Comparison of ENCODE assay signal across 7 mouse cellular contexts in genomic region chr13:21401636-21402286, GRCm38 (mm10). TPM values are rescaled to one million over a fixed set of nuclear protein-coding genes. Genes with fewer than 3 reads are reported as not detected.
A peak's percentile ranks its signal among the peaks of the same experiment; 100 is the strongest.
DNase-seq lines count a peak whose midpoint lies in the region; ATAC-seq lines count a peak whose summit lies in the region.

No protein-coding gene starts in this region.

- WGBS in neural tube, embryonic 11.5 days = 16% methylated on average over 12 of the region's 12 CpGs
- WGBS in embryonic facial prominence, embryonic 12.5 days = 13% methylated on average over 12 of the region's 12 CpGs
- 10% methylated on average over 12 of the region's 12 CpGs for WGBS in intestine, embryonic 14.5 days
- WGBS in neural tube, embryonic 13.5 days = 22% methylated on average over 12 of the region's 12 CpGs

- H3K36me3 ChIP-seq in neural tube, embryonic 11.5 days (ENCODE audit: control insufficient read depth, insufficient read depth, low read length) = no peaks in the 10 kb centered on the region
- peaks cover 12% of the 10 kb centered on the region; the same call in 1 of the 2 replicates for H3K36me3 ChIP-seq in embryonic facial prominence, embryonic 12.5 days
- peaks cover 14% of the 10 kb centered on the region; the same call in 1 of the 2 replicates for H3K36me3 ChIP-seq in intestine, embryonic 14.5 days (ENCODE audit: control insufficient read depth, insufficient read depth, low read length)
- H3K36me3 ChIP-seq in neural tube, embryonic 13.5 days = peaks cover 29% of the 10 kb centered on the region

- no peaks in the 10 kb centered on the region for H3K9me3 ChIP-seq in neural tube, embryonic 11.5 days (ENCODE audit: control insufficient read depth, low read length)
- H3K9me3 ChIP-seq in embryonic facial prominence, embryonic 12.5 days = no peaks in the 10 kb centered on the region
- H3K9me3 ChIP-seq in intestine, embryonic 14.5 days (ENCODE audit: control insufficient read depth, low read length) = no peaks in the 10 kb centered on the region
- H3K9me3 ChIP-seq in neural tube, embryonic 13.5 days = no peaks in the 10 kb centered on the region

- H3K4me3 ChIP-seq in neural tube, embryonic 11.5 days (ENCODE audit: low read depth, low read length) = peak overlapping the region; percentile 76
- H3K4me3 ChIP-seq in embryonic facial prominence, embryonic 12.5 days = peak overlapping the region; percentile 84
- H3K4me3 ChIP-seq in intestine, embryonic 14.5 days (ENCODE audit: low read depth, low read length) = peak overlapping the region; percentile 83
- H3K4me3 ChIP-seq in neural tube, embryonic 13.5 days = peak overlapping the region; percentile 80

- peak overlapping the region; percentile 86 for H3K9ac ChIP-seq in neural tube, embryonic 11.5 days (ENCODE audit: low read length)
- peak overlapping the region; percentile 83 for H3K9ac ChIP-seq in embryonic facial prominence, embryonic 12.5 days
- H3K9ac ChIP-seq in intestine, embryonic 14.5 days (ENCODE audit: low read length) = peak overlapping the region; percentile 90
- H3K9ac ChIP-seq in neural tube, embryonic 13.5 days = peak overlapping the region; percentile 84

- H3K4me1 ChIP-seq in neural tube, embryonic 11.5 days (ENCODE audit: control insufficient read depth, insufficient read depth, low read length) = 0 out of 2 replicates have a peak, but pooled peaks cover 2% of the 10 kb centered on the region
- peaks cover 8% of the 10 kb centered on the region for H3K4me1 ChIP-seq in embryonic facial prominence, embryonic 12.5 days
- 0 out of 2 replicates have a peak, but pooled peaks cover 9% of the 10 kb centered on the region for H3K4me1 ChIP-seq in intestine, embryonic 14.5 days (replicated peaks; ENCODE audit: control insufficient read depth, insufficient read depth, low read length)
- peaks cover 29% of the 10 kb centered on the region for H3K4me1 ChIP-seq in neural tube, embryonic 13.5 days (replicated peaks)

- no peak for DNase-seq in neural tube, embryonic 11.5 days (ENCODE audit: low spot score)
- DNase-seq in neural tube, embryonic 10.5 days (ENCODE audit: extremely low spot score, low spot score) = no peak
- no peak for DNase-seq in intestine, embryonic 14.5 days (ENCODE audit: low spot score)
- DNase-seq in left cerebral cortex, adult 11 months (ENCODE audit: low spot score) = no peak
- DNase-seq in cerebellum, adult 8-10 months = no peak

- H3K4me2 ChIP-seq in neural tube, embryonic 11.5 days (ENCODE audit: low read depth) = peak overlapping the region; percentile 55
- H3K4me2 ChIP-seq in embryonic facial prominence, embryonic 12.5 days (replicated peaks) = peak overlapping the region; percentile 60
- peak overlapping the region; percentile 67 for H3K4me2 ChIP-seq in intestine, embryonic 14.5 days (ENCODE audit: low read length)
- H3K4me2 ChIP-seq in neural tube, embryonic 13.5 days = peak overlapping the region; percentile 65

- no peak overlapping the region; the same call in 1 of the 2 replicates for H3K27ac ChIP-seq in neural tube, embryonic 11.5 days (ENCODE audit: low read depth, low read length)
- peak overlapping the region; percentile 69 for H3K27ac ChIP-seq in embryonic facial prominence, embryonic 12.5 days
- H3K27ac ChIP-seq in intestine, embryonic 14.5 days (ENCODE audit: low read depth) = peak overlapping the region; percentile 64; the same call in 1 of the 2 replicates
- peak overlapping the region; percentile 70 for H3K27ac ChIP-seq in neural tube, embryonic 13.5 days (replicated peaks)

- no peaks in the 10 kb centered on the region for H3K27me3 ChIP-seq in neural tube, embryonic 11.5 days (ENCODE audit: control insufficient read depth, insufficient read depth, low read length)
- no peaks in the 10 kb centered on the region for H3K27me3 ChIP-seq in embryonic facial prominence, embryonic 12.5 days
- no peaks in the 10 kb centered on the region for H3K27me3 ChIP-seq in intestine, embryonic 14.5 days (replicated peaks; ENCODE audit: control insufficient read depth, insufficient read depth, low read length)
- H3K27me3 ChIP-seq in neural tube, embryonic 13.5 days = peaks cover 8% of the 10 kb centered on the region

- ATAC-seq in neural tube, embryonic 11.5 days (ENCODE audit: insufficient read depth, low FRiP score, low TSS enrichment) = peak; percentile 28; the same call in 1 of the 2 replicates
- no peak for ATAC-seq in embryonic facial prominence, embryonic 12.5 days (ENCODE audit: insufficient number of reproducible peaks, insufficient read depth, low FRiP score, low TSS enrichment)
- peak; percentile 42 for ATAC-seq in intestine, embryonic 14.5 days (replicated peaks; ENCODE audit: low FRiP score, low TSS enrichment, low read depth)
- ATAC-seq in neural tube, embryonic 13.5 days (ENCODE audit: low read depth) = peak; percentile 68; the same call in 1 of the 2 replicates

RNA-seq across cellular contexts. Expression of gene Zkscan3, which starts 0.8 kb away (rescaled TPM):
- polyA plus RNA-seq in neural tube, embryonic 11.5 days (2014; fragmentation: Nextera tagmentation; extraction: Ambion mirVana) = 79.8 and 84.7 TPM in 2 replicates
- 101 and 103 TPM in 2 replicates for polyA plus RNA-seq in embryonic facial prominence, embryonic 12.5 days (2016; fragmentation: Nextera tagmentation; extraction: Ambion mirVana)
- polyA plus RNA-seq in intestine, embryonic 14.5 days (2014; fragmentation: Nextera tagmentation; extraction: Ambion mirVana) = 72.2 and 74.6 TPM in 2 replicates
- 72.1 and 84.0 TPM in 2 replicates for polyA plus RNA-seq in neural tube, embryonic 13.5 days (2015; fragmentation: Nextera tagmentation; extraction: Ambion mirVana)

RNA-seq across cellular contexts. Expression of gene Pgbd1, which starts 39.1 kb away (rescaled TPM):
- 4.1 and 4.9 TPM in 2 replicates for polyA plus RNA-seq in neural tube, embryonic 11.5 days (2014; fragmentation: Nextera tagmentation; extraction: Ambion mirVana)
- polyA plus RNA-seq in embryonic facial prominence, embryonic 12.5 days (2016; fragmentation: Nextera tagmentation; extraction: Ambion mirVana) = 3.3 and 4.2 TPM in 2 replicates
- polyA plus RNA-seq in intestine, embryonic 14.5 days (2014; fragmentation: Nextera tagmentation; extraction: Ambion mirVana) = 2.7 and 3.2 TPM in 2 replicates
- 3.4 and 3.9 TPM in 2 replicates for polyA plus RNA-seq in neural tube, embryonic 13.5 days (2015; fragmentation: Nextera tagmentation; extraction: Ambion mirVana)

RNA-seq across cellular contexts. Expression of gene Zscan12, which starts 39.1 kb away (rescaled TPM):
- polyA plus RNA-seq in neural tube, embryonic 11.5 days (2014; fragmentation: Nextera tagmentation; extraction: Ambion mirVana) = 14.8 and 19.6 TPM in 2 replicates
- polyA plus RNA-seq in embryonic facial prominence, embryonic 12.5 days (2016; fragmentation: Nextera tagmentation; extraction: Ambion mirVana) = 17.4 and 19.2 TPM in 2 replicates
- 10.1 and 12.7 TPM in 2 replicates for polyA plus RNA-seq in intestine, embryonic 14.5 days (2014; fragmentation: Nextera tagmentation; extraction: Ambion mirVana)
- polyA plus RNA-seq in neural tube, embryonic 13.5 days (2015; fragmentation: Nextera tagmentation; extraction: Ambion mirVana) = 13.8 and 14.4 TPM in 2 replicates

RNA-seq across cellular contexts. Expression of gene Zscan26, which starts 51.8 kb away (rescaled TPM):
- polyA plus RNA-seq in neural tube, embryonic 11.5 days (2014; fragmentation: Nextera tagmentation; extraction: Ambion mirVana) = 14.9 and 17.5 TPM in 2 replicates
- polyA plus RNA-seq in embryonic facial prominence, embryonic 12.5 days (2016; fragmentation: Nextera tagmentation; extraction: Ambion mirVana) = 30.5 and 34.4 TPM in 2 replicates
- polyA plus RNA-seq in intestine, embryonic 14.5 days (2014; fragmentation: Nextera tagmentation; extraction: Ambion mirVana) = 23.0 and 29.7 TPM in 2 replicates
- 23.5 and 27.9 TPM in 2 replicates for polyA plus RNA-seq in neural tube, embryonic 13.5 days (2015; fragmentation: Nextera tagmentation; extraction: Ambion mirVana)

RNA-seq across cellular contexts. Expression of gene Olfr1367, which starts 55.1 kb away (rescaled TPM):
- not detected in 2 replicates for polyA plus RNA-seq in neural tube, embryonic 11.5 days (2014; fragmentation: Nextera tagmentation; extraction: Ambion mirVana)
- not detected in 2 replicates for polyA plus RNA-seq in embryonic facial prominence, embryonic 12.5 days (2016; fragmentation: Nextera tagmentation; extraction: Ambion mirVana)
- not detected in 2 replicates for polyA plus RNA-seq in intestine, embryonic 14.5 days (2014; fragmentation: Nextera tagmentation; extraction: Ambion mirVana)
- polyA plus RNA-seq in neural tube, embryonic 13.5 days (2015; fragmentation: Nextera tagmentation; extraction: Ambion mirVana) = not detected in 2 replicates
